Mouse (Mus musculus): ENCODE measurements at regions not wholly inside any gene's neighbourhood (a gene's known extent, or its start where the extent isn't known, plus 50 kb on each side); places are given as distances from the start of the nearest gene placed in this dataset.
"Not testable (repeated sequence)": the region's sequence is repeated elsewhere in the genome, so short reads cannot be mapped to it uniquely, and the experiment has no call there.

GRCm38 (mm10) chr5:77816759-77817280, 409.0 kb upstream of the Igfbp7 start:
- no peak for DNase-seq (ENCODE audit: low read depth)

GRCm38 (mm10) chr5:77809844-77810243, 402.0 kb upstream of the Igfbp7 start:
- DNase-seq (ENCODE audit: low read depth) = no peak

DNA sequence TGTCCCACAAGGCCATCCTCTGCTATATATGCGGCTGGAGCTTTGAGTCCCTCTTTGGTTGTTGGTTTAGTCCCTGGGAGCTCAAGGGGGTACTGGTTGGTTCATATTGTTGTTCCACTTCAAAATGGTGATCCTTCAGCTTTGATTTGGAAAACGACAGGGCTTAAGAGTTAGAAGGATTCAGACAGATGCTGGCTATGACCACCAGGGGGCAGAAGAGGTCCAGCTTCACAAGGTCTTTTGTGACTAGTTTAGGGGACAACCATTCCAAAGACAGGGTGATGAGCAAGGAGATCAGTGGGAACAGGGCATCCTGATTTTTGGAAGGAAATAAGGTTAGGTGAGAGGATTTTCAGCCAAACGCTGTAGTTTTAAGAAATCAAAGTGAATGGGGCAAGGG, 399.9 kb upstream of the Igfbp7 start:
- no peak for DNase-seq (ENCODE audit: low read depth)

- DNase-seq (ENCODE audit: low read depth) = no peak
These were observed 398.7 kb upstream of the Igfbp7 start for GRCm38 (mm10) chr5:77806334-77807157.

DNA sequence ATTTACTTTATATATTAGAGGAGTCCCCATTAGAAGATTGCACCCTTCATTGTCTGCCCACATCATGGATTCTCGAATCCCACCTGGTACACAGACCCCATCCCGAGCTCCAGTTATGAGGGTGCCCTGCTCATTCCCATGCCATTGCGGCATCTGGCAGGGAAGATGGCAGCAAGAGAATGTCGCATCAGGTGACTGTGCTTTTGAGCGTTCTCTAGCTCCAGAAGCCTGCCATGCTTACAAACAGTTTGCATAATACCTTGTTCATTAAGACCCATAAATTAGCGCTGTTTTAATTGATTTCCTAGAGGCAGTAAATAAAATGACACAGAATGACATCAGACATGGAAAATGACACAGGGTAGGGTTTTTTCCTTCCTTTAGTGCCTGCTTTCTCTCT, 398.0 kb upstream of the Igfbp7 start:
- DNase-seq (ENCODE audit: low read depth) = no peak

- DNase-seq (ENCODE audit: low read depth) = no peak
These were observed 397.5 kb upstream of the Igfbp7 start for GRCm38 (mm10) chr5:77805303-77805702.

DNA sequence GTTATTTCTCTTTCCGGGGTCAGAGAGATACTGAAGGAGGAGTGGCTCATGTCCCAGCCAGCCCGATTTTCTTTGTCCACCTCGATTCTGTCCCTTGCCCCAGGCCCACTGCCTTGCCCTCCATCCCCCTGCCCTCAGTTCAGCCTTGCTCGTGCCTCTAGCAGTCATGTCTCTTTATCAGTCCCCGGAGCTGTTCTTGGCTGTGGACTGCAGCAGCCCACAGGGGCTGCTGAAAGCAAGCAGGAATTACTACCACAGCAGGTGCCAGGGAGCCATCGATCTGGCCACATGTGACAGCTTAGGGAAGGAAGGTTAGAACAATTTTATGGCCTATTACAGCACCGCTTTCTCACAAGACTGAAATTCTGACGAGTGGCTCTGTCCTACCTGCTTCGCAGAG, 396.3 kb upstream of the Igfbp7 start:
- no peak for DNase-seq (ENCODE audit: low read depth)

GRCm38 (mm10) chr5:77803562-77803961, 395.7 kb upstream of the Igfbp7 start:
- no peak for DNase-seq (ENCODE audit: low read depth)

DNA sequence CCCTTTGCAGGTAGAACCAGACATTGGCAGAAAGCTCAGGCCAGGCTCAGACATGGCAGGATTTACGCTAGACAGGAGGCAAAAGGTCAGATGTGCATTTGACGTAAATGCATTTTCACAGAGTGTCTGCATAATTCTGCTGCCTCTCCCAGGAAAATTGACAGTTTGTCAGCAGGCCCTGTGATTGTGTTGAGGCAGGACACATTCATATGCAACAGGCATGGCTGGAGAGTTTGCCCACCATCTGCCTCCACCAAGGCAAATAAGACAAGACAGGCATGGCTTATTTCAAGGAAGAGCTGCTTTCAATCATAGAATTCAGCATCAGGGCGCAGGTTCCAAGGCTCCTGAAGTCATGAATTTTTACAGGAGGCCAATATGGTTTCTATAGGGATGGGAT, 389.1 kb upstream of the Igfbp7 start:
- no peak for DNase-seq (ENCODE audit: low read depth)

GRCm38 (mm10) chr5:77795766-77796165, 387.9 kb upstream of the Igfbp7 start:
- DNase-seq (ENCODE audit: low read depth) = no peak

DNA sequence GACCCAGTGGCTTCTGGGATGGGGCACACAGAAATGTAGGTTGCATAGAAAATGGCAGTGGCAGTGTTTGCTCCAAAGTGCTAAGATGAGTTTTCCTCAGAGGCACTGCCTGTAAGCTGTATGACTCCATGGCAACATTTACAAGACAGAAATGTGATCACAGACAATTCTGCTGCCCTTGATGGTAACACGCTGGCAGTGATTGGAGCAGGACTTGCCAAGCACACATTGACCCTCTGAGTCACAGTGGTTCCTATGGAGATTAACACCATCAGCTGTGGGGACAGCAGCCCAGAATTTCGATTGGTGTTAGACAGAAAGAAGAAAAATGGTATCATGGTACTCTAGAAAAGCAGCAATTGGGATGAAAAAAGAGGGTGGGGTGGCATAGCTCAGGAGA, 376.1 kb upstream of the Igfbp7 start:
- no peak for DNase-seq (ENCODE audit: low read depth)

- DNase-seq (ENCODE audit: low read depth) = no peak
These were observed 354.7 kb upstream of the Igfbp7 start for GRCm38 (mm10) chr5:77762426-77763042.

DNA sequence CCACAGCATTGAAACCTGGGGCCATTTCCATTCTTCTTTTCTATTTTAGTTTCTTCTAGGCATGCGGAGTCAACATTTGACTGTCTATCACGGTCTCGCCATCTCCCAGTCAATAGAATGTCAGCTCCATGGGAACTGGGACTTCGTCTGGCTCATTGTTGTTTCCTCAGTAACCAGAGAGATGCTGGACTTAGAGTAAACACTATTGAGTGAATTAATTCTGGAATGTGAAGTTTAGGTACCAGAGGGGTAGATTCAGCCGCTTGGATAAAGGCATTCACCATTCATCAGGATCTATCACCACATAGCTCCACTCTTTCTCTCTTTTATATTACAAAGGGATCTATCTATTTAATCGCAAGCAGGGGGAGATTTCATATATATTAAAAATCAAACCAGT, 354.2 kb upstream of the Igfbp7 start:
- no peak for DNase-seq (ENCODE audit: low read depth)

DNA sequence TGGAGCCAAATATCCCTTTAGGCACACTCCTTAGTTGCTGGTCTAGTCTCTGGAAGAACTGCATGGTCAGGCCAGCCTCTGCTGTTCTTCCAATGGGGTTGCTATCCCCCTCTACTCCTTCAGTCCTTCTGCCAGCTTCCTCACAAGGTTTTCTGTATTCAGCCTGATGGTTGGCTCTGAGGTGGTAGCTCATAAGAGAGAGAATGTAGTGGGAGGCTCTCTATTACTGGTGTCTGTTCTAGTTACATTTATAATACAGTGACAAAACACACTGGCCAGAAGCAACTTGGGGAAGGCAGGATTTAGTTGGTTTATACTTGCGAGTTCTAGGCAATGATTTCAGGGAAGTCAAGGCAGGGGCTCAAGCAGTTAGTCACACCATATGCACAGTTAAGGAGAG, 341.1 kb upstream of the Igfbp7 start:
- no peak for DNase-seq (ENCODE audit: low read depth)

GRCm38 (mm10) chr5:77746604-77747003, 338.8 kb upstream of the Igfbp7 start:
- no peak for DNase-seq (ENCODE audit: low read depth)

DNA sequence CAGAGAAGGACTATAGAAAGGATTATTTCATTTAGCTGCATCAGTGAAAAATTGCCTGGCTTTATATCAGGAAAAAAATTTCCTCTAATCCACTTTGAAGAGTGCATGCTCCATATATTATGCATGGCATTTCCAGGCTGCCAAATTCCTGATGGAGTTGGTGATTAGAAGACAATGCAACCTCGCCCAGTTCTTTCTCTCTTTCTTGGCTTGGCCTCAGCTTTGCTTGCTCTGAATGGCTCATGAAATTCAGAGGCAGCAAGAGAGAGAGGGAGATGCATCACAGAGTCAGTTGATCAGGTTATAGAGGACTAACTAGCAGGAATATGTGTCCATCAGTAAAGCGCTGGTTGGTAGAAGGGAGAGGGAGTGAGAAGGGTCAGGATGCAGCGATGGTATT, 335.6 kb upstream of the Igfbp7 start:
- DNase-seq (ENCODE audit: low read depth) = no peak

- not testable (repeated sequence) for DNase-seq (ENCODE audit: low read depth)
These were observed 322.4 kb upstream of the Igfbp7 start for GRCm38 (mm10) chr5:77730286-77730685.

GRCm38 (mm10) chr5:77681592-77681991, 273.8 kb upstream of the Igfbp7 start:
- DNase-seq (ENCODE audit: low read depth) = no peak

DNA sequence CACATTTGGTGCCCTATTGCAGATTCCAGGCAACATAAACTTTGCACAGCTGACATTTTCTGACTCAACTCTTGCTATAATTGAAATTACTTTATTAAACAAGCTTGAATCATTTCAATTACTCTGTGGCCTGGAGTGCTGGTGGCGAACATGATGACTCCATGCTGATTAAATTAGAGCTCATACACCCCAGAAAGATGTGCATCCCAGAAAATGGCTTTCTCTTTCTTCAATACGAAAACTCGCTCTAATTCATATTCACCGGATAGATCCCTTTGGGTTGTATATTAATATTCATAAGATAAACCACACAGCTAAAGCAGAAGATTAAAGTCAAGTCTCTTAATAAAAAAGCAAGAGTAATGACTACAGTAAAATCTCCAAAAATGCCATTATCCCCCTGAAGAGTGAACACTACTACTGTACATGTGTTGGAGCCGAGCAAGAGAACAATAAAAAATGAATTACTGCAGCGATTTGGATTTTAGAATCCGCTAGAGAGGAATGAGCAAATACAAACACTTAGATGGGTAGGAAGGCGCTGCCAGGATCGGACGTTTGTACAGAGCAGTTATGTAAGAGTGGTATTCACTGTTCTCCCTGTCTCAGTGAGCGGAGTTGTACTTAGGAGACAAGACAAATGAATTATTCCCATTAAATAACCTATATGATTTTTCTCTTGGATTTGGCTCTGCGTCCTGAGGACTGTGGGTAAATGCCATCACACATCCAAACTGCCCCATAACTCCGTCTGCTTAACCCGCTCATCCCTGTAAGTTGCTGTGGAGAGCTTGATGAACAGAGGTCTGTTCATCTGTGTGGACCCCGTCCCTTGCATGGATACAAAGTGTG, 264.5 kb upstream of the Igfbp7 start:
- DNase-seq (ENCODE audit: low read depth) = no peak

DNA sequence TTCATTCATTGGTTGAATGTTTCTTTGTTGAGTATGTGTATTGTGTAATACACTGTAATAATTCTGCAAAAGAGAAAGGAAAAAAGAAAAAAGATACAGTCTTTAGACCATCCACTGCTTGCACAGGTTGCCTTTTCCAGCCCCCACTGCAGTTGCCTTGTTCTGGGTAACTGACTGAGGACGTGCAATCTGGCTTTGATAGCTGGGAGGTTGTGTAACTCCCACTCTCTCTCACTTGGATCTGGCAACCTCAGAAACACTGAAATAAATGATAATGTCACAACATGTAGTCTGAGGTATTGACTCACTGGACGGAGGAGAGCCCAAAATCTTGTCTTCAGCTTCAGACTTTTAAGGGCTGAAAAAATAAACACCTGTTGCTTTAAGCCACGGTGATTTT, 255.3 kb upstream of the Igfbp7 start:
- DNase-seq (ENCODE audit: low read depth) = no peak

DNA sequence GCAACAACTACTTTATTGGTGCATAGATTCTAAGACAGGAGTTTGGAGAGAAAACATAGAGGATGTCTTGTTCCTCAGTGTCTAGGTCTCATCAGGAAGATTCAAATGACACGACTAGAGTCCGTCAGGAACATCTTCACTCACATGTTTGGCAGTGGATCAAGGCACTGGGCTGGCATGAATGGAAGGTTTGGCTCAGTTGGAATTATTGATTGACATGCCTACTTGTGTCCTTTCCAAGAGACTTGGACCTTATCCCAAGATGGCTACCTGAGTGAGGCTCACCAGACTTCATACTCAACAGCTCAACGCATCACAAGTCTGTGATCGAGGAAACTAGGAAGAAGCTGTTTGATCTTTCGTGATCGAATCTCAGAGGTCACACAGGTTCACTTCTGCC, 251.2 kb upstream of the Igfbp7 start:
- DNase-seq (ENCODE audit: low read depth) = no peak

GRCm38 (mm10) chr5:77644651-77645050, 236.8 kb upstream of the Igfbp7 start:
- DNase-seq (ENCODE audit: low read depth) = no peak

All from gonadal fat pad, adult 2 months (tissue).